Mouse (Mus musculus): ENCODE data around the gene Mrps7.

DNA sequence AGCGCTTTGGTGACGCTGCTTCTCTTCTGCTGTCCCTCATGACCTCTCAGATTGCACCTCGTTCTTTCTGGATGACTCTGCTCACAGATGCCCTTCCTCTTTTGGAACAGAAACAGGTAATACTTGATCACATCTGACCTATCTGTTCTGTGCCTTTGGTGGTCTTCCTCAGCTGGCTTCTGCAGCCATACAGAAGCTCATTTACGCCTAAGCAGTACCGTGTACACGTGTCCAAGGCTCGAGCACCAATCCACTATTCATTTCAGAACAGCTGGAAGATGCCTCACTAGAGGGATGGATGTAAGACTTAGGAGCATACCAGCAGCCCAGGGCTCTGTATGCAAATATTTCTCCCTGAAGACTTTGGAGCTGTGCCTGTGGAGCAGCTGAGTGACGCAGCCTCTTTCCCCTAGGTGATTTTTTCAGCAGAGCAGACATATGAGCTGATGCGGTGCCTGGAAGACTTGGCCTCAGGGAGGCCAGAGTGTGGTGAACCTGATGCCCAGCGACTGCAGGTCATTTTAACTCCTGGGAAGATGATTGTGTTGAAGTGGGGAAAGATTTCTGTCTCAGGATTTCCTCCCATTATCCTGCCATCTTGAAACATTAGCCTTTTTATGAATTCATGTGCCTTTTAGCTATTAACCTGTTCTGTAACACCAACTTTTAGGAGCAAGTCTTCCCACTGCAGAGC is 20.7 kb upstream of the Mrps7 start:
- TF ChIP-seq POLR2A (IDR thresholded peaks at IDR 0.05; ENCODE audit: low read depth, low read length) (no peak), CTCF (IDR thresholded peaks at IDR 0.05; ENCODE audit: extremely low read depth, insufficient read length, insufficient replicate concordance, low read depth, low read length) (no peak)

All from small intestine, adult 2 months (tissue).